Mouse (Mus musculus) hindbrain, embryonic 10.5 days (tissue): ENCODE measurements at regions not wholly inside any gene's neighbourhood (a gene's known extent, or its start where the extent isn't known, plus 50 kb on each side); places are given as distances from the start of the nearest gene placed in this dataset.

Experiments
- DNase-seq: peaks from one replicate; pipeline ENCODE4 v3.0.0-alpha.2; 2017; ENCODE audit warnings: low spot score
- H3K27ac ChIP-seq: fragments of 300-500 bp; sonication (generic); 2 replicates; pipeline ENCODE4 v1.5.1; 2016; ENCODE audit warnings: mild to moderate bottlenecking, moderate library complexity
- H3K27me3 ChIP-seq: fragments of 300-500 bp; sonication (generic); 2 replicates; pipeline ENCODE4 v1.6.1; 2016; ENCODE audit warnings: mild to moderate bottlenecking; ENCODE audit not compliant: poor library complexity, insufficient read depth, severe bottlenecking
- H3K36me3 ChIP-seq: fragments of 300-500 bp; sonication (generic); 2 replicates; pipeline ENCODE4 v1.6.1; 2016; ENCODE audit warnings: mild to moderate bottlenecking, moderate library complexity
- H3K4me1 ChIP-seq: fragments of 300-500 bp; sonication (generic); replicated peaks from 2 replicates; pipeline ENCODE4 v1.6.1; 2016; ENCODE audit warnings: mild to moderate bottlenecking
- H3K4me3 ChIP-seq: fragments of 300-500 bp; sonication (generic); 2 replicates; pipeline ENCODE4 v1.5.1; 2016; ENCODE audit warnings: mild to moderate bottlenecking, moderate library complexity
- H3K9me3 ChIP-seq: fragments of 300-500 bp; sonication (generic); 2 replicates; pipeline ENCODE4 v1.6.1; 2016; ENCODE audit warnings: mild to moderate bottlenecking, moderate library complexity
- WGBS: fragments of 180-500 bp; shearing (Covaris S2); methylation state at CpG from one replicate; pipeline ENCODE4 v1.1.7; 2016; 5-methylcytosine and 5-hydroxymethylcytosine counted together

DNA sequence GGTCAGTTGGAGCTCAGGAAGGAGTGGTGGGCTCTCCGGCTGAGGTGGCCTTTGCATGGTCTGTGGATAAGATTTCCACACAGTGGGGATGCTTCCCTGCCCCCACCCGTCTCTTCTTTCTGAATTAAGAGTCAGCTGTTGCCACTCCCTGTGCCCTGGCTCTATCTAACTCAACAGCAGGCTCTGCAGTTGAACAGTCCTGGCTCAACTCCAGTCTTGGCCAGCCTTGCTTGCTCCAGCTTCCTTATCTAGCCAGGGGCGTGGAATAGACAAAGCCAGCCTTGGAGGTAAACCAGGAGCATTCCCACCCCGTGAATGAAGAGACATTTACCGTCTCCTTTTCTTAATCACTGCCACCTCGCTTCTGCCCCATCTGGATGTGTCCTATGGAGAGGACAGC is 89.7 kb downstream of the Mn1 start:
- H3K9me3 ChIP-seq = no peaks in the 10 kb centered on the region
- DNase-seq = no peak
- no peak overlapping the region for H3K4me3 ChIP-seq
- peaks cover 67% of the 10 kb centered on the region for H3K4me1 ChIP-seq
- peak overlapping the region; percentile 83 for H3K27ac ChIP-seq
- H3K27me3 ChIP-seq = peaks cover 55% of the 10 kb centered on the region
- H3K36me3 ChIP-seq = no peaks in the 10 kb centered on the region
- WGBS = 66% methylated on average over 6 of the region's 6 CpGs

DNA sequence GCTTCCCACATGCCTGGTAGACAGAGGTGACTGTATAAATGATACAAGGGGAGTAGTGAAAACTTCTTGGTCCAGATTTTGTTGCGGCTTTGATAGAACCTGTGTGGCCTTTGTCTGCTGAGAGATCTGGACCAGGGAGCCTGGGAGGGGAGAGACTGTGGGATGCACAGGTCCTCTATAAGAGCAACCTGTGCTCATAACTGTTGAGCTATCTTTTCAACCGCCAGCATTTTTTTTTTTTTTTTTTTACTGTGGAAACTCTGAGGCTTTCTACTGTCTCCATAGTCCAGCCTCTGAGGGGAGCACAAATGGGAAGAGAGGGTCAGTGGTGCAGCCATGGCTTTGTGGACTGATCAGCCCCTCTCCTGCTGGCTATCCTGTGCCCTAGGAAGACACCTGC is 90.2 kb downstream of the Mn1 start:
- WGBS = 95% methylated on average over 2 of the region's 2 CpGs
- Histone ChIP-seq H3K27ac (peak overlapping the region; percentile 83), H3K27me3 (peaks cover 55% of the 10 kb centered on the region), H3K4me1 (peaks cover 68% of the 10 kb centered on the region), H3K36me3 (no peaks in the 10 kb centered on the region), H3K9me3 (no peaks in the 10 kb centered on the region), H3K4me3 (no peak overlapping the region)
- no peak for DNase-seq

DNA sequence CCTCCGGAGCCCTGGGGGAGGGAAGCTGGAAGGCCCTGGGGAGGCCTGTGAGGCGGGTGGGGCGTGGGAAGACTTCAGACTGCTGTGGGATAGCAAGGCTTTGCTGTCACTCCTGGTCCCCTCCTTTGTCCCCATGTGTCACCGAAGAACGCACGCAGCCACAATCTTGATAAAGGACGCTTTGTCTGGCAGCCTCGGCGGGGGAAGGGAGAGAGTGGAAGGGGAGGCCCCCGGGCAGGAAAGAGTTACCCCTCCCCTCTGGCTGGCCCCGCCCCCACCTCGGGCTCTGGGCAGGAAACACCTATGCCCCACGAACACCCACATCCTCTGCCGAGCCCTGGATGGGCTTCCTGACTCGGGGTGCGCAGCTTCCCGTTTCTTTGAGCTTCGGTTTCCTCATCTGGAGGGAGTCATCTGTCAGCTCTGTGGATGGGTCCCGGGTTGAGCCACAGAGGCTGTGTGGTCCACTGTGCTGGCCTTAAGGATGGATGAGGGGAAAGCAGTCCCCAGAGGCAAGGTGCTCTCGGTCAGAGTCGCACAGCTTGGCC is 91.9 kb downstream of the Mn1 start:
- 2% methylated on average over 21 of the region's 21 CpGs for WGBS
- Histone ChIP-seq H3K27ac (peak overlapping the region; percentile 94), H3K4me1 (peaks cover 84% of the 10 kb centered on the region), H3K9me3 (no peaks in the 10 kb centered on the region), H3K27me3 (peaks cover 50% of the 10 kb centered on the region), H3K36me3 (no peaks in the 10 kb centered on the region), H3K4me3 (peak overlapping the region; percentile 48)
- DNase-seq = peak; percentile 91

DNA sequence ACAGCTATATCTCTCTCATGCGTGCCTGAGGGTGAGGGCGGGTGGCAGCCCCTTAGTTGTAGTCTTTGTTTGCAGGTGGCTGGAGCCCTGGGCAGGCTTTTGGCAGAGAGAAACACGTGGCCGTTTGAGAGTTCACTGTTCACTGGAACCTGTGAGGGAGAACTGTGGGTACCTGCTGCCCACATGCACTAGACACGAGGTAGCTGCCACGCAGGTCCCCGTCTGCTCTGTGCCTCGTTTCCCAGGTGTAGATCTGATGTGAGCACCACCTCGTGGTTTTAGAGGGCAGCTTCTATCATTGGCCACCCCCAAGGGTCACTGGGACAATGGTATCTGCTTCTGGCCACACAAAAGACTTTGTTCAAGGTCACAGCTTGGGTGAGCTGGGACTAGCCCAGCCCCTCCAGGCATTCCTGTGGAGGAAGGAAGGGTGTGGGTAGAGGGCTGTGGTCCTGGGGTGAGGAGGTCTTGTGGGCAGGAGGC is 92.5 kb downstream of the Mn1 start:
- H3K9me3 ChIP-seq = no peaks in the 10 kb centered on the region
- H3K4me1 ChIP-seq = peaks cover 89% of the 10 kb centered on the region
- peaks cover 45% of the 10 kb centered on the region for H3K27me3 ChIP-seq
- H3K36me3 ChIP-seq = no peaks in the 10 kb centered on the region
- H3K4me3 ChIP-seq = peak overlapping the region; percentile 48
- peak; percentile 75 for DNase-seq
- H3K27ac ChIP-seq = peak overlapping the region; percentile 94
- 4% methylated on average over 9 of the region's 9 CpGs for WGBS

DNA sequence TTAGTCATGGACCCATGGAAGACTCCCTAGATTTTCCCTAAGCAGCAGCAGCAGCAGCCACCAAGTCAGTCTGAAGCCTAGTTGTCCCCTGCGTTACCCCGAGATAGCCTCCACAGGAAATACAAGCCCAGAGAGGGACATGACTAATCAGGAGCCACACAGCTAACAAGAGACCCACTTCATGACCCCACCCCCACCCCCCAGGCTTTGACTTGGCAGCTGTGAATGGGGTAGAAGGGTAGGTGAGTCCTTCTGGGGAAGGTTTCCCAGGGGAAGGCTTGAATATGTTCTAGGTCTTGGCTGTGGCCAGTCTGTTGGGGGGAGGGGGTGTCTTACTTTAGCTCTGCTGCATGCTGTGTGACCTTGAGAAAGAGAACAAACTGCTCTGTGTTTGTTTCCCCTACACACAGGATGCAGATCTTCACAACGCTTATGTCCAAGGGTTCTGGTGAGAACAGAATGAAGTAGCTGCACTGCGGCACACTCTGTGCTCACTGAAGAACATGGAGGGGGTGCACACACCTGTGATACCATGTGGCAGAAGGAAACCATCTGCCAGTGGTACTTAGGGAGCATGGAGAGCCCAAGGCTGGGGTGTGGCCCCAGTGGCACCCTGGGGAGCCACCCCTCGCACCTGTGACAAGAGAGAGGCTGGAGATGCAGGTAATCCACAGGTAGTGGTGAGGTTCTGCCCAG is 93.2 kb downstream of the Mn1 start:
- H3K9me3 ChIP-seq = no peaks in the 10 kb centered on the region
- peaks cover 93% of the 10 kb centered on the region for H3K4me1 ChIP-seq
- peaks cover 38% of the 10 kb centered on the region for H3K27me3 ChIP-seq
- DNase-seq = no peak
- WGBS = 60% methylated on average over 5 of the region's 5 CpGs
- peak overlapping the region; percentile 48 for H3K4me3 ChIP-seq
- no peaks in the 10 kb centered on the region for H3K36me3 ChIP-seq
- peak overlapping the region; percentile 94 for H3K27ac ChIP-seq

DNA sequence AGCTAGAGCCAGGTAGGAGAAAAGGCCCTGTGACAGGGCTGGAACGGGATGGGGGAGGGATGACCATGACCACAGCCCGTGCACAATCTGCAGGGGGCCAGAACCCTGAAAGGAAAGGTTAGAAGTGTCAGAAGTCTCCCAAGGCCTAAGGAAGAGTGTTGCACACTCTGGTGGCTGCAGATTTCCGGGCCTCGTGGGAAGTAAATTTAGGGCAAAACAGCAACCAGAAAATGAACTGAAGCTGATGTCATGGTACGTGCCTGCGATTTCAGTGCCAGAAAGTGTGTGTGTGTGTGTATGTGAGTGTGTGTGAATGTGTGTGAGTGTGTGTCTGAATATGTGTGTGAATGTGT is 93.7 kb downstream of the Mn1 start:
- H3K4me1 ChIP-seq = peaks cover 89% of the 10 kb centered on the region

DNA sequence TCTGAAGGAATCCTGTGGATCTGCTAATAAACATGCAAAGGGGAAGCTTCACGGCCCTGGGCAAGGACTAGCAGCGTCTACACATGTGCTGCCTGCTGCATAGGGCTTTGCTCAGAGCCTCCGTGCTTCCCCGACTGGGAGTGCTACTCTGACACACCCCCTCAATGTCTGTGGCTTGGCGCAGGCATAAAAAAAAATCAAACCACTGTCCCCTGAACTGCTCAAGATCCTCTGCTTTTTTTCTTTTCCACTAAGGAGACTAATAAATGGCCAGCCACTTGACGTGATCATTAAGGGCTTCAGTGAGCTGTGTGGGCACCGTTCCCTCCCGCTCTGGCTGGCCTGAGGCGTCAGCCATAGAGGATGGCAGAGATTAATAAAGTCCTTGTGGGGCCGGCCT is 94.8 kb downstream of the Mn1 start:
- DNase-seq = no peak
- Histone ChIP-seq H3K36me3 (no peaks in the 10 kb centered on the region), H3K27ac (peak overlapping the region; percentile 75), H3K9me3 (no peaks in the 10 kb centered on the region), H3K4me1 (peaks cover 80% of the 10 kb centered on the region), H3K27me3 (peaks cover 30% of the 10 kb centered on the region), H3K4me3 (no peak overlapping the region)
- WGBS = 29% methylated on average over 10 of the region's 10 CpGs

More for the DNA sequence above, 93.7 kb downstream of the Mn1 start:
- Histone ChIP-seq H3K36me3 (no peaks in the 10 kb centered on the region), H3K27ac (peak overlapping the region; percentile 94), H3K27me3 (peaks cover 33% of the 10 kb centered on the region), H3K9me3 (no peaks in the 10 kb centered on the region), H3K4me3 (no peak overlapping the region)
- 53% methylated on average over 6 of the region's 6 CpGs for WGBS
- DNase-seq = no peak

DNA sequence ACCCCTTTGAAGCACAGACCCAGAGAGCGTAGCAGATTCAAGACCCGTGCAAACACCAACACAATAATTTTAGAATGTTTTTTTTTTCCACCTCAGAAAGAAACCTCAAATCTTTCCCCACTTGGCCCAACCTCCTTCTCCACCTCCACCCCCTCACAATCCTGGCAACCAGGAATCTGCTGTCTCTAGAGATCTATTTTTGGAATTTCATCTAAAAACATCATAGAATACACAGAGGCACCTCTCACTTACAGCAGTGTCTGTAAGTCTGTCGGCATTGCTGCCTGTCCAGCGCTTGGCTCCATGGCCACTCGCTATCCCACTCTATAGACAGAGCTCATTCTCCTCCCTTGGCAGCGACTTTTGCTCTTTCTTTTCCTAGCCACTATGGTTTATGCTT is 96.8 kb downstream of the Mn1 start:
- H3K27me3 ChIP-seq = peaks cover 30% of the 10 kb centered on the region
- 78% methylated on average over 6 of the region's 6 CpGs for WGBS
- no peak for DNase-seq
- H3K27ac ChIP-seq = peak overlapping the region; percentile 75; the same call in 1 of the 2 replicates
- no peak overlapping the region for H3K4me3 ChIP-seq
- peaks cover 70% of the 10 kb centered on the region for H3K4me1 ChIP-seq
- H3K9me3 ChIP-seq = no peaks in the 10 kb centered on the region
- no peaks in the 10 kb centered on the region for H3K36me3 ChIP-seq

DNA sequence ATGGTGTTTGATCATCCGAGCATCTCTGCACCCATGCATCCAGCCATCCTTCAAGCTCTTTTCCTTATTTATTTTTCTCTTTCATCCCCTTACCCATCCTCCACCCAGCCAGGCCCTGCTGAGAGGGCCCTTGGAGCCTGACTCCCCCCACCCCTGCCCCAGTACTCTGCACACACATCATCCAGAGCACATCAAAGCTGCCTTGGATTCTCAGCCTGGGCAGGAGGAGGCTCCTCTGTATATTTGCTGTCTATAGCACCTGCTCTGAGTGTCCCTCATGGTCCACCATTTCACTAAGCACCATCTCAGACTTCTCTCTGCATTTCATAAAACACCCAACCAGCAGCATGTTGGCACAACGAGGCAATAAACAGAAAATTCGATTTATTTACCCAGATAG is 101.9 kb downstream of the Mn1 start:
- H3K9me3 ChIP-seq = no peaks in the 10 kb centered on the region
- no peak overlapping the region for H3K4me3 ChIP-seq
- no peaks in the 10 kb centered on the region for H3K36me3 ChIP-seq
- H3K27ac ChIP-seq = peak overlapping the region; percentile 83
- no peaks in the 10 kb centered on the region for H3K27me3 ChIP-seq
- no peak for DNase-seq
- WGBS = 75% methylated on average over 3 of the region's 3 CpGs
- H3K4me1 ChIP-seq = peaks cover 54% of the 10 kb centered on the region

DNA sequence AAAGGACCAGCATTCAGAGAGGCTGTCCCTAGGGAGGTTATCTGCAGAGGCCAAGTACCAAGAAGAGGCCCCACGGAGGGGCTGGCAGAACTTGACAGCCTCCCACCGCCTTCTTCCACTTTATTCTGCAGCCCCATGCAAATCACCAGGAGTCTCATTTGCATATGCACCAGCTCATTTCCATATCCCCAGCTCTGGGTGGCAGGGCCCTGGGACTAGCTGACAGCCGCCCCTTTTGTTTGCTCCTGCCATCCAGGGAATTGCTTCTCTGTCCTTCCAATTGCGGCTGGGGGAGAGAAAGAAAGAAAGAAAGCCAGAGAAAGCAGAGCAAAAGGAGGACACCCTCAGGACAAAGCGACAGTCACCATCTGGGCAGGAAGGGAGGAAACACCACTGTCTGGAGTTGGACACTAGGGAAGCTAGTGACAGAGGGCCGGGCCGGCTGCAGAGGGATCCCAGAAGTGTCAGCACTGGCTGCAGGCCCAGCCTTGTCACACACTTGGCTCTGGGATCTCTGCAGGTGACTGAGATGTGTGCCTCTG is 102.4 kb downstream of the Mn1 start:
- Histone ChIP-seq H3K4me3 (no peak overlapping the region), H3K36me3 (no peaks in the 10 kb centered on the region), H3K27me3 (peaks cover 1% of the 10 kb centered on the region; the same call in 1 of the 2 replicates), H3K9me3 (no peaks in the 10 kb centered on the region), H3K27ac (peak overlapping the region; percentile 83), H3K4me1 (peaks cover 49% of the 10 kb centered on the region)
- DNase-seq = peak; percentile 63
- WGBS = 10% methylated on average over 7 of the region's 7 CpGs

DNA sequence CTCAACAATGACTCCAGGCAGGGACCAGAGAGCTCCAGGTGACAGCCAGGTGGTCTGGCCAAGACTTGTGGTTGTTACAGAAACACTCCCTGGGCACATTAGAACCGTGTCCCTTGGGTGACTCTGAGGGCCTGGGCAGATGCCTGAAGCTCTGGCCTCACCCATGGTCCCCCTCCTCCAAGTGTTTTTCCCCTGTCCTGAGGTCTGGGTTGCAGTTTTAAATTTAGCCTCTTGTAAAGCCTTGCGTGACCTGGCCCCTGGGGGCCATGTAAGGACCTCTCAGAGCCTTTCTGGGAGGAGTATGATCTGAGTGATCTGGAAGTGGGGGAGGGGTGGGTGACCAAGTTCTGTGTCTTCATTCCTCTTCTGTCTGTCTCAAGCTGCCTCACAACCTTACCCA is 104.7 kb downstream of the Mn1 start:
- peak overlapping the region; percentile 68 for H3K27ac ChIP-seq
- WGBS = 79% methylated on average over 2 of the region's 2 CpGs
- peaks cover 44% of the 10 kb centered on the region for H3K4me1 ChIP-seq
- H3K4me3 ChIP-seq = no peak overlapping the region
- no peak for DNase-seq
- H3K9me3 ChIP-seq = no peaks in the 10 kb centered on the region
- H3K36me3 ChIP-seq = no peaks in the 10 kb centered on the region
- H3K27me3 ChIP-seq = peaks cover 19% of the 10 kb centered on the region

DNA sequence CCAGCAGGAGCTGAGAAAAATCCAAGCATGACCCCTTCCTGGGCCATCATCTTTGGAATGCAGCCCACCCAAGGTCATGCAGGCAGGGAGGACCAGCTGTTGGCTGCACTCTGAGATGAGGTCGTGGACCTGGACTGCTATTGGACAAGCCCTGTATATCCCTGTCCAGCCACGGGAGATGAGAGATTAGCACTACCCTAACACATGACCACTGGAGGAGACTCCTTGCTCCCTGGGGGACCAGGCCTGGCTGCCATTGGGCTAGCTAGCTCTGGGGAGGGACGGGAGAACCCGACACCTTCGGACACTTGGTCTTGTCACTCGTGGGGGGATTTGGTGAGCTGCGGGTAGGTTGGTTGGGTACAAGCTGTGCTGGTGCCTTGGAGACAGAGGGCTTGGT is 105.4 kb downstream of the Mn1 start:
- peaks cover 48% of the 10 kb centered on the region for H3K4me1 ChIP-seq
- peaks cover 26% of the 10 kb centered on the region for H3K27me3 ChIP-seq
- no peak overlapping the region for H3K4me3 ChIP-seq
- peak; percentile 39 for DNase-seq
- H3K36me3 ChIP-seq = no peaks in the 10 kb centered on the region
- 51% methylated on average over 7 of the region's 7 CpGs for WGBS
- H3K9me3 ChIP-seq = no peaks in the 10 kb centered on the region
- peak overlapping the region; percentile 68 for H3K27ac ChIP-seq

DNA sequence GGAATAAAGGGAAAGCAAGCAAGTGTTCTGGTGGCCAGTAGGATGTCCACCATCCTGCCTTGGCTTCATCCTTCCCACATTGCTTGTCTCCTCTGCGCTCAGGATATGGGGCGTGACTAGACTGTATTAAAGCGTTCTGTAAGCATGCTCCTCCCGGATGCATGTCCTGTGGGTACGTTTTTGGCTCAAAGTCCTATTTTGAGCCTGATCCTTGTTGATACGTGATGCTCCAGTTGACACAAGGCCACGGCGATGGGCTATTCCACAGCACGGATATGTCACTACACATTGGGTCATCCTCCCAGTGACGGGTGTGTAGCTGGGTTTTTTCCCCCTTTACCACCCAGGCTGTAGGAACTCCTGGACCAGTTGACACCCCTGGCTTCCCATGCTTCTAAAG is 110.6 kb downstream of the Mn1 start:
- WGBS = 87% methylated on average over 10 of the region's 10 CpGs
- no peak for DNase-seq
- Histone ChIP-seq H3K4me3 (no peak overlapping the region), H3K27ac (peak overlapping the region; percentile 91), H3K36me3 (no peaks in the 10 kb centered on the region), H3K4me1 (peaks cover 66% of the 10 kb centered on the region), H3K9me3 (no peaks in the 10 kb centered on the region), H3K27me3 (peaks cover 51% of the 10 kb centered on the region)
